Mouse (Mus musculus) embryonic facial prominence, embryonic 14.5 days (tissue): ENCODE data around the gene Xpc. TPM values are rescaled to one million over a fixed set of nuclear protein-coding genes. Genes with fewer than 3 reads are reported as not detected.

Experiments
- ATAC-seq: fragments of 200-750 bp; cut with Nextera tagmentation; 2 replicates; pipeline ENCODE4 v1.8.0; 2017; ENCODE audit warnings: low read depth, moderate number of reproducible peaks, moderate TSS enrichment
- DNase-seq: peaks from one replicate; pipeline ENCODE4 v3.0.0-alpha.2; 2015; ENCODE audit warnings: low spot score
- H3K27ac ChIP-seq: fragments of 300-500 bp; sonication (generic); replicated peaks from 2 replicates; pipeline ENCODE4 v1.5.1; 2014; ENCODE audit warnings: low read depth, mild to moderate bottlenecking, low read length, moderate library complexity
- H3K27me3 ChIP-seq: fragments of 300-500 bp; sonication (generic); replicated peaks from 2 replicates; pipeline ENCODE4 v1.6.1; 2014; ENCODE audit warnings: low read length; ENCODE audit not compliant: control insufficient read depth, insufficient read depth
- H3K36me3 ChIP-seq: fragments of 300-500 bp; sonication (generic); 2 replicates; pipeline ENCODE4 v1.6.1; 2014; ENCODE audit warnings: low read length, mixed read lengths; ENCODE audit not compliant: control insufficient read depth, insufficient read depth
- H3K4me1 ChIP-seq: fragments of 300-500 bp; sonication (generic); 2 replicates; pipeline ENCODE4 v1.6.1; 2014; ENCODE audit warnings: antibody characterized with exemption, low read length; ENCODE audit not compliant: control insufficient read depth, insufficient read depth
- H3K4me2 ChIP-seq: fragments of 300-500 bp; sonication (generic); 2 replicates; pipeline ENCODE4 v1.6.1; 2014; ENCODE audit warnings: low read depth, mild to moderate bottlenecking, low read length, moderate library complexity, mixed read lengths
- H3K4me3 ChIP-seq: fragments of 300-500 bp; sonication (generic); 2 replicates; pipeline ENCODE4 v1.5.1; 2014; ENCODE audit warnings: low read depth, mild to moderate bottlenecking, low read length
- H3K9ac ChIP-seq: fragments of 300-500 bp; sonication (generic); 2 replicates; pipeline ENCODE4 v1.6.1; 2014; ENCODE audit warnings: low read depth, mild to moderate bottlenecking, low read length, moderate library complexity, mixed read lengths
- H3K9me3 ChIP-seq: fragments of 300-500 bp; sonication (generic); 2 replicates; pipeline ENCODE4 v1.6.1; 2016; ENCODE audit warnings: low read length; ENCODE audit not compliant: control insufficient read depth
- WGBS: fragments of 180-500 bp; shearing (Covaris S2); extraction: QIAGEN DNeasy Blood & Tissue Kit; methylation state at CpG from one replicate; pipeline ENCODE4 v1.1.7; 2014; 5-methylcytosine and 5-hydroxymethylcytosine counted together
- polyA plus RNA-seq: library from polyadenylated mRNA; unstranded; fragments of >200 nt; fragmentation: Nextera tagmentation; extraction: Ambion mirVana; gene quantifications from 2 replicates; pipeline ENCODE4 v1.2.1, GENCODE M21; 2014

Gene Xpc
- polyA plus RNA-seq, 1 experiment from 2014 or later, result 12.4 TPM

- DNase-seq, result no peak
- no peak overlapping the region for H3K9ac ChIP-seq
- H3K4me2 ChIP-seq, result no peak overlapping the region
- 0 out of 2 replicates have a peak, but pooled peaks cover 3% of the 10 kb centered on the region for H3K4me1 ChIP-seq
- no peaks in the 10 kb centered on the region for H3K9me3 ChIP-seq
- H3K4me3 ChIP-seq, result no peak overlapping the region
- H3K27me3 ChIP-seq, result no peaks in the 10 kb centered on the region
- ATAC-seq, result no peak
- H3K36me3 ChIP-seq, result 0 out of 2 replicates have a peak, but pooled peaks cover 4% of the 10 kb centered on the region
- 31% methylated on average over 5 of the region's 5 CpGs for WGBS
- no peak overlapping the region; the same call in 1 of the 2 replicates for H3K27ac ChIP-seq
These were observed 17.7 kb upstream of the Xpc start for GRCm38 (mm10) chr6:91533359-91533758.

GRCm38 (mm10) chr6:91532661-91533060 is 17.0 kb upstream of the Xpc start:
- no peak for ATAC-seq
- no peak overlapping the region for H3K27ac ChIP-seq

GRCm38 (mm10) chr6:91531276-91531675 is 15.6 kb upstream of the Xpc start:
- no peak overlapping the region for H3K4me3 ChIP-seq
- no peak overlapping the region for H3K4me2 ChIP-seq
- no peaks in the 10 kb centered on the region for H3K9me3 ChIP-seq
- 82% methylated on average over 6 of the region's 6 CpGs for WGBS
- H3K4me1 ChIP-seq, result 0 out of 2 replicates have a peak, but pooled peaks cover 3% of the 10 kb centered on the region
- no peak for ATAC-seq
- 0 out of 2 replicates have a peak, but pooled peaks cover 4% of the 10 kb centered on the region for H3K36me3 ChIP-seq
- no peak overlapping the region for H3K9ac ChIP-seq
- no peak for DNase-seq
- no peaks in the 10 kb centered on the region for H3K27me3 ChIP-seq
- no peak overlapping the region for H3K27ac ChIP-seq

More at GRCm38 (mm10) chr6:91532661-91533060, 17.0 kb upstream of the Xpc start:
- WGBS, result 47% methylated on average over 6 of the region's 6 CpGs
- Histone ChIP-seq H3K9ac (no peak overlapping the region), H3K9me3 (no peaks in the 10 kb centered on the region), H3K4me3 (no peak overlapping the region), H3K27me3 (no peaks in the 10 kb centered on the region), H3K4me2 (no peak overlapping the region), H3K36me3 (0 out of 2 replicates have a peak, but pooled peaks cover 4% of the 10 kb centered on the region), H3K4me1 (0 out of 2 replicates have a peak, but pooled peaks cover 3% of the 10 kb centered on the region)
- DNase-seq, result no peak

GRCm38 (mm10) chr6:91530673-91531072 is 15.0 kb upstream of the Xpc start:
- no peak overlapping the region for H3K9ac ChIP-seq
- 87% methylated on average over 8 of the region's 8 CpGs for WGBS
- DNase-seq (no peak), ATAC-seq (no peak)
- H3K4me2 ChIP-seq, result no peak overlapping the region
- 0 out of 2 replicates have a peak, but pooled peaks cover 3% of the 10 kb centered on the region for H3K4me1 ChIP-seq
- no peak overlapping the region for H3K4me3 ChIP-seq
- no peaks in the 10 kb centered on the region for H3K27me3 ChIP-seq
- H3K36me3 ChIP-seq, result 0 out of 2 replicates have a peak, but pooled peaks cover 4% of the 10 kb centered on the region
- no peak overlapping the region for H3K27ac ChIP-seq
- H3K9me3 ChIP-seq, result no peaks in the 10 kb centered on the region

- no peak overlapping the region for H3K4me3 ChIP-seq
- H3K27me3 ChIP-seq, result no peaks in the 10 kb centered on the region
- WGBS, result 81% methylated on average over 7 of the region's 7 CpGs
- ATAC-seq (no peak), DNase-seq (no peak)
- H3K4me2 ChIP-seq, result no peak overlapping the region
- H3K4me1 ChIP-seq, result 0 out of 2 replicates have a peak, but pooled peaks cover under 1% of the 10 kb centered on the region
- no peak overlapping the region for H3K27ac ChIP-seq
- peaks cover 11% of the 10 kb centered on the region; the same call in 1 of the 2 replicates for H3K36me3 ChIP-seq
- no peak overlapping the region for H3K9ac ChIP-seq
- H3K9me3 ChIP-seq, result no peaks in the 10 kb centered on the region
These were observed 12.6 kb upstream of the Xpc start for GRCm38 (mm10) chr6:91528265-91528664.

- no peak overlapping the region for H3K4me3 ChIP-seq
- no peak overlapping the region for H3K27ac ChIP-seq
- DNase-seq, result peak; percentile 86
- H3K9me3 ChIP-seq, result no peaks in the 10 kb centered on the region
- peaks cover 20% of the 10 kb centered on the region for H3K36me3 ChIP-seq
- no peak overlapping the region for H3K9ac ChIP-seq
- H3K4me2 ChIP-seq, result no peak overlapping the region
- no peaks in the 10 kb centered on the region for H3K27me3 ChIP-seq
- peak; percentile 76 for ATAC-seq
- H3K4me1 ChIP-seq, result no peaks in the 10 kb centered on the region
- 44% methylated on average over 5 of the region's 5 CpGs for WGBS
These were observed 11.7 kb upstream of the Xpc start for GRCm38 (mm10) chr6:91527227-91527860.

GRCm38 (mm10) chr6:91525544-91525943 is 9.9 kb upstream of the Xpc start:
- Histone ChIP-seq H3K9me3 (no peaks in the 10 kb centered on the region), H3K4me2 (no peak overlapping the region), H3K4me3 (no peak overlapping the region), H3K27me3 (no peaks in the 10 kb centered on the region), H3K9ac (no peak overlapping the region), H3K27ac (no peak overlapping the region; the same call in 1 of the 2 replicates), H3K36me3 (peaks cover 38% of the 10 kb centered on the region), H3K4me1 (no peaks in the 10 kb centered on the region)
- ATAC-seq (no peak), DNase-seq (no peak)
- WGBS, result 69% methylated on average over 4 of the region's 4 CpGs

- Histone ChIP-seq H3K9ac (no peak overlapping the region), H3K4me1 (no peaks in the 10 kb centered on the region), H3K9me3 (no peaks in the 10 kb centered on the region), H3K27ac (no peak overlapping the region), H3K4me2 (no peak overlapping the region), H3K27me3 (no peaks in the 10 kb centered on the region), H3K36me3 (peaks cover 60% of the 10 kb centered on the region), H3K4me3 (no peak overlapping the region)
- ATAC-seq (no peak), DNase-seq (no peak)
- WGBS, result 90% methylated on average over 5 of the region's 5 CpGs
These were observed 7.1 kb upstream of the Xpc start for GRCm38 (mm10) chr6:91522816-91523215.
